Mouse (Mus musculus) liver, embryonic 16.5 days (tissue): ENCODE measurements around the gene Ccdc43. TPM values are rescaled to one million over a fixed set of nuclear protein-coding genes. Genes with fewer than 3 reads are reported as not detected.

Source experiments
- ATAC-seq: fragments of 200-750 bp; cut with Nextera tagmentation; 2 replicates; pipeline ENCODE4 v1.8.0; 2017; ENCODE audit warnings: low read depth, mild to moderate bottlenecking, moderate number of reproducible peaks, moderate library complexity
- H3K27ac ChIP-seq: fragments of 300-500 bp; sonication (generic); 2 replicates; pipeline ENCODE4 v1.5.1; 2014; ENCODE audit warnings: mild to moderate bottlenecking, low read length
- H3K27me3 ChIP-seq: fragments of 300-500 bp; sonication (generic); 2 replicates; pipeline ENCODE4 v1.6.1; 2014; ENCODE audit warnings: low read depth, low read length, mixed read lengths; ENCODE audit not compliant: control insufficient read depth, insufficient read depth
- H3K36me3 ChIP-seq: fragments of 300-500 bp; sonication (generic); 2 replicates; pipeline ENCODE4 v1.6.1; 2014; ENCODE audit warnings: mild to moderate bottlenecking; ENCODE audit not compliant: control insufficient read depth, insufficient read depth
- H3K4me1 ChIP-seq: fragments of 300-500 bp; sonication (generic); 2 replicates; pipeline ENCODE4 v1.6.1; 2014; ENCODE audit warnings: low read depth, low read length, mixed read lengths; ENCODE audit not compliant: control insufficient read depth
- H3K4me2 ChIP-seq: fragments of 300-500 bp; sonication (generic); 2 replicates; pipeline ENCODE4 v1.6.1; 2014; ENCODE audit warnings: low read depth, low read length, mixed read lengths
- H3K4me3 ChIP-seq: fragments of 300-500 bp; sonication (generic); 2 replicates; pipeline ENCODE4 v1.5.1; 2014; ENCODE audit warnings: low read depth, mild to moderate bottlenecking, low read length
- H3K9ac ChIP-seq: fragments of 300-500 bp; sonication (generic); 2 replicates; pipeline ENCODE4 v1.6.1; 2014; ENCODE audit warnings: low read depth, low read length
- H3K9me3 ChIP-seq: fragments of 300-500 bp; sonication (generic); replicated peaks from 2 replicates; pipeline ENCODE4 v1.6.1; 2016; ENCODE audit warnings: low read length; ENCODE audit not compliant: control insufficient read depth
- WGBS: fragments of 180-500 bp; shearing (Covaris S2); extraction: QIAGEN DNeasy Blood & Tissue Kit; methylation state at CpG from one replicate; pipeline ENCODE4 v1.1.7; 2014; ENCODE audit not compliant: insufficient replicate concordance; 5-methylcytosine and 5-hydroxymethylcytosine counted together
- polyA plus RNA-seq: library from polyadenylated mRNA; unstranded; fragments of >200 nt; fragmentation: Nextera tagmentation; extraction: Ambion mirVana; gene quantifications from 2 replicates; pipeline ENCODE4 v1.2.1, GENCODE M21; 2015

Ccdc43 gene
- 13.4 TPM in 2 replicates for polyA plus RNA-seq

GRCm38 (mm10) chr11:102697338-102698017 lies at the start of gene Ccdc43:
Gene Ccdc43, minus strand, starts transcription at chr11:102697782.
- Histone ChIP-seq H3K4me3 (peak within 1 kb of the TSS; percentile 78), H3K4me1 (peaks cover 7% of the 10 kb centered on the region), H3K27me3 (no peaks in the 10 kb centered on the region), H3K4me2 (peak within 1 kb of the TSS; percentile 73), H3K9me3 (no peaks in the 10 kb centered on the region), H3K9ac (peak within 1 kb of the TSS; percentile 68), H3K27ac (no peak within 1 kb of the TSS), H3K36me3 (no peaks in the 10 kb centered on the region)
- WGBS = under 1% methylated on average over 49 of the region's 49 CpGs
- ATAC-seq = peak; percentile 97

GRCm38 (mm10) chr11:102744746-102745145 lies 47.2 kb upstream of the Ccdc43 start:
- Histone ChIP-seq H3K9me3 (no peaks in the 10 kb centered on the region), H3K4me2 (no peak overlapping the region), H3K27me3 (no peaks in the 10 kb centered on the region), H3K9ac (no peak overlapping the region), H3K4me3 (no peak overlapping the region), H3K36me3 (no peaks in the 10 kb centered on the region), H3K4me1 (no peaks in the 10 kb centered on the region; the same call in 1 of the 2 replicates), H3K27ac (no peak overlapping the region)
- no peak for ATAC-seq
- 60% methylated on average over 3 of the region's 3 CpGs for WGBS

- Histone ChIP-seq H3K4me1 (no peaks in the 10 kb centered on the region; the same call in 1 of the 2 replicates), H3K9me3 (no peaks in the 10 kb centered on the region), H3K4me3 (no peak overlapping the region), H3K27ac (no peak overlapping the region), H3K4me2 (no peak overlapping the region), H3K9ac (no peak overlapping the region), H3K27me3 (no peaks in the 10 kb centered on the region; the same call in 1 of the 2 replicates), H3K36me3 (no peaks in the 10 kb centered on the region)
- 63% methylated on average over 5 of the region's 5 CpGs for WGBS
- no peak for ATAC-seq
Observed at GRCm38 (mm10) chr11:102742843-102743242, 45.3 kb upstream of the Ccdc43 start.

GRCm38 (mm10) chr11:102742066-102742465 lies 44.5 kb upstream of the Ccdc43 start:
- H3K9me3 ChIP-seq = no peaks in the 10 kb centered on the region
- no peak overlapping the region for H3K4me3 ChIP-seq
- H3K4me2 ChIP-seq = no peak overlapping the region
- no peaks in the 10 kb centered on the region for H3K36me3 ChIP-seq
- no peak for ATAC-seq
- H3K9ac ChIP-seq = no peak overlapping the region
- H3K27me3 ChIP-seq = no peaks in the 10 kb centered on the region; the same call in 1 of the 2 replicates
- H3K4me1 ChIP-seq = no peaks in the 10 kb centered on the region; the same call in 1 of the 2 replicates
- H3K27ac ChIP-seq = no peak overlapping the region
- 67% methylated on average over 7 of the region's 7 CpGs for WGBS

GRCm38 (mm10) chr11:102741129-102741950 lies 43.8 kb upstream of the Ccdc43 start:
- no peak overlapping the region for H3K4me3 ChIP-seq
- H3K9ac ChIP-seq = no peak overlapping the region
- WGBS = 20% methylated on average over 22 of the region's 22 CpGs
- ATAC-seq = no peak
- no peaks in the 10 kb centered on the region for H3K9me3 ChIP-seq
- no peaks in the 10 kb centered on the region; the same call in 1 of the 2 replicates for H3K27me3 ChIP-seq
- no peaks in the 10 kb centered on the region for H3K36me3 ChIP-seq
- no peak overlapping the region for H3K4me2 ChIP-seq
- H3K27ac ChIP-seq = no peak overlapping the region
- no peaks in the 10 kb centered on the region; the same call in 1 of the 2 replicates for H3K4me1 ChIP-seq

GRCm38 (mm10) chr11:102740634-102741033 lies 43.1 kb upstream of the Ccdc43 start:
- WGBS = 49% methylated on average over 11 of the region's 11 CpGs
- no peaks in the 10 kb centered on the region; the same call in 1 of the 2 replicates for H3K4me1 ChIP-seq

GRCm38 (mm10) chr11:102739278-102739966 lies 41.8 kb upstream of the Ccdc43 start:
- H3K9me3 ChIP-seq = no peaks in the 10 kb centered on the region
- H3K27me3 ChIP-seq = no peaks in the 10 kb centered on the region; the same call in 1 of the 2 replicates
- ATAC-seq = no peak
- H3K9ac ChIP-seq = no peak overlapping the region
- H3K27ac ChIP-seq = no peak overlapping the region
- no peak overlapping the region for H3K4me3 ChIP-seq
- H3K4me2 ChIP-seq = peak overlapping the region; percentile 18
- no peaks in the 10 kb centered on the region for H3K36me3 ChIP-seq
- 9% methylated on average over 20 of the region's 20 CpGs for WGBS
- H3K4me1 ChIP-seq = no peaks in the 10 kb centered on the region; the same call in 1 of the 2 replicates

More at GRCm38 (mm10) chr11:102740634-102741033, 43.1 kb upstream of the Ccdc43 start:
- no peaks in the 10 kb centered on the region for H3K9me3 ChIP-seq
- H3K27me3 ChIP-seq = no peaks in the 10 kb centered on the region; the same call in 1 of the 2 replicates
- no peak overlapping the region for H3K9ac ChIP-seq
- no peaks in the 10 kb centered on the region for H3K36me3 ChIP-seq
- no peak overlapping the region for H3K4me2 ChIP-seq
- no peak overlapping the region for H3K4me3 ChIP-seq
- no peak for ATAC-seq
- H3K27ac ChIP-seq = no peak overlapping the region

GRCm38 (mm10) chr11:102738046-102738445 lies 40.5 kb upstream of the Ccdc43 start:
- no peaks in the 10 kb centered on the region for H3K9me3 ChIP-seq
- H3K4me3 ChIP-seq = no peak overlapping the region
- no peaks in the 10 kb centered on the region; the same call in 1 of the 2 replicates for H3K4me1 ChIP-seq
- no peaks in the 10 kb centered on the region for H3K36me3 ChIP-seq
- H3K4me2 ChIP-seq = no peak overlapping the region
- no peak for ATAC-seq
- 59% methylated on average over 3 of the region's 3 CpGs for WGBS
- H3K9ac ChIP-seq = no peak overlapping the region
- no peak overlapping the region for H3K27ac ChIP-seq
- H3K27me3 ChIP-seq = no peaks in the 10 kb centered on the region; the same call in 1 of the 2 replicates
